Mouse (Mus musculus) heart, postnatal 0 days (tissue): ENCODE data around the gene Prss42.

Source experiments
- CTCF ChIP-seq: IDR thresholded peaks from 2 replicates; pipeline ENCODE4 v1.5.1; 2016; ENCODE audit warnings: antibody characterized with exemption, control low read depth, low read depth
- EP300 ChIP-seq: IDR thresholded peaks from 2 replicates; pipeline ENCODE4 v1.6.1; 2016; ENCODE audit warnings: antibody characterized with exemption, low read depth

DNA sequence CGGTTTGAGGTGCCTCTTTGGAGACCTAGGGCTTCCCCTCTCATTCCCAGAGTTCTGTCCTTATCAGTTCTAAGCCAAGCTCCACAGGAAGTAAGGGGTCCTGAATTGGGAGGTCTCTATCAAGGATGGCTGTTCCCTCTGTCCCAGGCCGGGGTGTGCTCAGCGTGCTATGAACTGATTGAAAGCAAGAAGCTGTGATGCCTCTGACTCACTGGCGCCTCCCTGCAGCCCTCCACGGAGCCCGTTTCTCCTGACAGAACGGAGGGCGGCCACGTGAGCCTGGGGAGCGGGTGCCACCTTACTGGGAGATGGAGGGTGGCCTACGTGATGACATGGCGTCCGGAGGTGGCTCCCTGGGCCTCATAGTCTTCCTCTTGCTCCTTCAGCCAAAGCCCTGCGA lies at the start of gene Prss42:
- TF ChIP-seq EP300 (no peak), CTCF (no peak)
